Mouse (Mus musculus): ENCODE data around the gene Lgmn. TPM values are rescaled to one million over a fixed set of nuclear protein-coding genes. Genes with fewer than 3 reads are reported as not detected.

Gene Lgmn
- polyA plus RNA-seq, 1 experiment from 2014 or later = 65.4 TPM

DNA sequence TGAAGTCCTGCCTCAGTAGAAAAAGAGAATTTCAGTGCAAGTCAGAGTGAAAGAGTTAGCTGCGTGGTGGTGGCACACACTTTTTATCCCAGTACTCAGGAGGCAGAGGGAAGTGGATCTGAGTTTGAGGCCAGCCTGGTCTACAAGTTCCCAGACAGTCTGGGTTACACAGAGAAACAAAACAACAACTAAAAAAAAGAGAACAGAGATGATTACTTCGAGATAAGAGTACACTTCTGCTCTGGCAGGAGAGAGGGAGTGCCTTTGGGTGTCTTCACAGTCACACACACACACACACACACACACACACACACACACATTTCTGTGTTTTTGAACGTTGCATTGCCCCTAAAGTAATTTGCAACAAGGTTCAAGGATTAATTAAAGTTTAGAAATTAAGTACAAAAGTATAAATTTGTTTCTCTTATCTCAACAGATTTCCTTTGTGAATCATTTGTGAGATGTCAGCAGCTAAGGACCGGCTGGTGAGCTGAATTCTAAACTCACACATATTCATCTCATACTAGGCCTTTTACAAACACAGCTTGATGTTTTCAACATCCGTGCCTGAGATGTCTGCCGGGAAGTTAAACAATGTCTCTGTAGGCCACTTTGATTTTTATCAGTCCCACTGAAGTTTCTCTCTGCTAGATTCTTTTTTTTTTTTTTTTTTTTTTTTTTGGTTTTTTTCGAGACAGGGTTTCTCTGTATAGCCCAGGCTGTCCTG lies 17.0 kb upstream of the Lgmn start:
- Histone ChIP-seq H3K4me3 (ENCODE audit: low read depth, low read length) (no peak overlapping the region), H3K9me3 (ENCODE audit: control insufficient read depth, low read length) (no peaks in the 10 kb centered on the region), H3K27me3 (ENCODE audit: control insufficient read depth, insufficient read depth, low read length) (no peaks in the 10 kb centered on the region), H3K4me1 (replicated peaks; ENCODE audit: control insufficient read depth, insufficient read depth, low read length) (no peaks in the 10 kb centered on the region), H3K36me3 (ENCODE audit: control insufficient read depth, insufficient read depth, low read length) (no peaks in the 10 kb centered on the region), H3K9ac (ENCODE audit: low read depth, low read length) (no peak overlapping the region), H3K27ac (ENCODE audit: low read depth, low read length) (no peak overlapping the region), H3K4me2 (replicated peaks; ENCODE audit: low read depth, low read length) (no peak overlapping the region)
- DNase-seq (ENCODE audit: low spot score) (no peak), ATAC-seq (ENCODE audit: low FRiP score) (no peak)
- WGBS = 86% methylated on average over 7 of the region's 7 CpGs

DNA sequence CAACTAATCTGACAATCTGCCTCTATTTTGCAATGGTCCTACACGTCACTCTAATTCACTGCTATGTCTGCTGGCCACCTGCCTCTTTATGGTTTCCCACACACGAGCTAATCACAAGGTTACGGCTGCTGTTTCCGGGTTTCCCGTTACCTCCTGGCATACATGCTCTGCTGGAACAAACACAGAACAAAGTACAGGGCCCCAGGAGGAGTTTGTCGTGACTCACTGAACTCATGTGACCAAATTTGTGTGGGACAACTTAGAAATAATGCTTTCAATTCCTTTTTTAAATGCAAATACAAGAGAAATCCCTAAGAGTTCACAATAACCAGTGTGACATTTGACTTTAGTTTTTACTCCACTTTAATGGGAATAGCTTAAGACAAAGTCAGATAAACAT lies 14.0 kb upstream of the Lgmn start:
- H3K9me3 ChIP-seq (ENCODE audit: control insufficient read depth, low read length) = no peaks in the 10 kb centered on the region
- H3K4me2 ChIP-seq (replicated peaks; ENCODE audit: low read depth, low read length) = no peak overlapping the region
- H3K9ac ChIP-seq (ENCODE audit: low read depth, low read length) = no peak overlapping the region
- 68% methylated on average over 6 of the region's 6 CpGs for WGBS
- no peak for DNase-seq (ENCODE audit: low spot score)
- no peak overlapping the region for H3K27ac ChIP-seq (ENCODE audit: low read depth, low read length)
- H3K4me1 ChIP-seq (replicated peaks; ENCODE audit: control insufficient read depth, insufficient read depth, low read length) = no peaks in the 10 kb centered on the region
- no peak for ATAC-seq (ENCODE audit: low FRiP score)
- H3K36me3 ChIP-seq (ENCODE audit: control insufficient read depth, insufficient read depth, low read length) = no peaks in the 10 kb centered on the region
- H3K27me3 ChIP-seq (ENCODE audit: control insufficient read depth, insufficient read depth, low read length) = no peaks in the 10 kb centered on the region
- no peak overlapping the region for H3K4me3 ChIP-seq (ENCODE audit: low read depth, low read length)

DNA sequence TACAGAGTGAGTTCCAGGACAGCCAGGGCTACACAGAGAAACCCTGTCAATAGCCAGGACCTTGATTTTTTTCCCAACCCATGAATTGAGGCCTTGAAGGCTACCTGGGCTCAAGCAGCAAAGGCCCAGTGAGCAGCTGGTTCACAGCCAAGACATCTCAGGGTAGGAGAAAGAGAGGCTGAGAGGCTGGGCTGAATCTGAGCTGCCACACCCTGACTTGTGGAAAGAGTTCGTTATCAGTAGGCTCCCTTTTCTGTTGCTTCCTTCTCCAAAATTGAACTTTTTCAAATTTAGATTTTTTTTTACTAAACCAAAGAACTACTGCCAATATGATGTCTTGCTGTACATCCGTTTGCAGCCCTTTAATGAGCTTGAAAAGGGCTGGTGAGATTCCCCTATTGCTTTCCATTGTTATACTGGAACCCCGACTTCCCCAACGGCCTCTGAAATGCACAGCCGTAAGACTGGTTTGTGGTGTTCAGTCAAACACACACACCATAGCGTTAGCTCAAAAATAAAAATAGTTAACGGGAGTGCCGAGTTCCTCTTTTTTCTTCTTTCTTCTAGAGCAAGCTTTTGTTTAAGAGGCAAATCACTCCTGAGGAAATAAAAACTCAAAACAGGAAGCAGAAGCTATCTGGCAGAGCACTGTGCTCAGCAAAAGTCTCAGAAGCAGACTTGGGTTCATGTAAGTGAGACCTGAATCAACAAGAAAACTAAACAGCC lies 11.7 kb upstream of the Lgmn start:
- WGBS = 84% methylated on average over 8 of the region's 8 CpGs
- Histone ChIP-seq H3K9me3 (ENCODE audit: control insufficient read depth, low read length) (no peaks in the 10 kb centered on the region), H3K27ac (ENCODE audit: low read depth, low read length) (no peak overlapping the region), H3K4me2 (replicated peaks; ENCODE audit: low read depth, low read length) (no peak overlapping the region), H3K9ac (ENCODE audit: low read depth, low read length) (no peak overlapping the region), H3K4me3 (ENCODE audit: low read depth, low read length) (no peak overlapping the region), H3K4me1 (replicated peaks; ENCODE audit: control insufficient read depth, insufficient read depth, low read length) (no peaks in the 10 kb centered on the region), H3K36me3 (ENCODE audit: control insufficient read depth, insufficient read depth, low read length) (no peaks in the 10 kb centered on the region), H3K27me3 (ENCODE audit: control insufficient read depth, insufficient read depth, low read length) (no peaks in the 10 kb centered on the region)
- no peak for ATAC-seq (ENCODE audit: low FRiP score)
- DNase-seq (ENCODE audit: low spot score) = no peak

DNA sequence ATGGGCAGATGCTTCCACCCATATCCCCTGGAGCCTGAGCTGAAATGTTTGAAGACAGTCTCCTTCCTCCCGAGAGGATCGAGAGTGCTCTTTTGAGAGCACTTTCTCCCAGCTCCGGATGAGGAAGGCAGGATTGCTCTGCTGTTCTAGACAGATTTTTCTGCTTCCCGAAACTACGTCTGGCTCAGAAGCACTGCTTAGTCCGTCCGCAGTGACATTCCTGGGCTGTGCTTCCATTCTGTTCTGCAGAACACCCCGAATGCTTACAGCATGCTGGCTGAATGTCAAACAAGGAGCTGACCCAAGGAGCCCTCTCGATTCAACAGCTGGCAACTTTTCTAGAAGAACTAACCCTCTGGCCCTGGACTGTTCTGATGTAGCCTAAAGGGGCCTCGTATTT lies 10.8 kb upstream of the Lgmn start:
- no peak overlapping the region for H3K27ac ChIP-seq (ENCODE audit: low read depth, low read length)

DNA sequence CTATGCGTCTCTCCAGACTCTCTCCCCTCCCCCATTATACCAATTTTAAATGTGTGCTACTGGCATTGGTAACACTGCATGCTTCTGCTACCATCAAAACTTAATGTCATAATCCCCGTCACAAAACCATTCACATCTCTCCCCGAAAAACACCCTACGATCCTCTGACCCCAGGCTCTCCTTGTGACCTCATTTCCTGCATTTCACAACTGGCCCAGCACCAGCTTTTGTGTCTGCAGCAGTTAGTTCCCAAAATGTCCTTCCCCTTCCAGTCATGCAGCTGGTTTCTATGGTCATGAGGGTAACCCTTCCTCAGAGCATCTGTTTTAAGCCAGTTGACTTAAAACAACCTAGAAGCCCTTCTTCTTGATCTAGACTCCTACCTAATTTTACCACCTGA lies 5.8 kb upstream of the Lgmn start:
- no peaks in the 10 kb centered on the region for H3K27me3 ChIP-seq (ENCODE audit: control insufficient read depth, insufficient read depth, low read length)
- DNase-seq (ENCODE audit: low spot score) = no peak
- H3K9ac ChIP-seq (ENCODE audit: low read depth, low read length) = no peak overlapping the region
- no peaks in the 10 kb centered on the region for H3K36me3 ChIP-seq (ENCODE audit: control insufficient read depth, insufficient read depth, low read length)
- no peaks in the 10 kb centered on the region for H3K4me1 ChIP-seq (replicated peaks; ENCODE audit: control insufficient read depth, insufficient read depth, low read length)
- H3K27ac ChIP-seq (ENCODE audit: low read depth, low read length) = no peak overlapping the region
- H3K4me3 ChIP-seq (ENCODE audit: low read depth, low read length) = no peak overlapping the region
- H3K9me3 ChIP-seq (ENCODE audit: control insufficient read depth, low read length) = no peaks in the 10 kb centered on the region
- H3K4me2 ChIP-seq (replicated peaks; ENCODE audit: low read depth, low read length) = no peak overlapping the region
- no peak for ATAC-seq (ENCODE audit: low FRiP score)
- 75% methylated on average over 4 of the region's 4 CpGs for WGBS

More for the DNA sequence above, 10.8 kb upstream of the Lgmn start:
- no peak for ATAC-seq (ENCODE audit: low FRiP score)
- no peak overlapping the region for H3K4me3 ChIP-seq (ENCODE audit: low read depth, low read length)
- no peaks in the 10 kb centered on the region for H3K9me3 ChIP-seq (ENCODE audit: control insufficient read depth, low read length)
- 74% methylated on average over 10 of the region's 10 CpGs for WGBS
- no peak overlapping the region for H3K9ac ChIP-seq (ENCODE audit: low read depth, low read length)
- no peak for DNase-seq (ENCODE audit: low spot score)
- no peaks in the 10 kb centered on the region for H3K27me3 ChIP-seq (ENCODE audit: control insufficient read depth, insufficient read depth, low read length)
- H3K4me1 ChIP-seq (replicated peaks; ENCODE audit: control insufficient read depth, insufficient read depth, low read length) = no peaks in the 10 kb centered on the region
- H3K36me3 ChIP-seq (ENCODE audit: control insufficient read depth, insufficient read depth, low read length) = no peaks in the 10 kb centered on the region
- no peak overlapping the region for H3K4me2 ChIP-seq (replicated peaks; ENCODE audit: low read depth, low read length)

DNA sequence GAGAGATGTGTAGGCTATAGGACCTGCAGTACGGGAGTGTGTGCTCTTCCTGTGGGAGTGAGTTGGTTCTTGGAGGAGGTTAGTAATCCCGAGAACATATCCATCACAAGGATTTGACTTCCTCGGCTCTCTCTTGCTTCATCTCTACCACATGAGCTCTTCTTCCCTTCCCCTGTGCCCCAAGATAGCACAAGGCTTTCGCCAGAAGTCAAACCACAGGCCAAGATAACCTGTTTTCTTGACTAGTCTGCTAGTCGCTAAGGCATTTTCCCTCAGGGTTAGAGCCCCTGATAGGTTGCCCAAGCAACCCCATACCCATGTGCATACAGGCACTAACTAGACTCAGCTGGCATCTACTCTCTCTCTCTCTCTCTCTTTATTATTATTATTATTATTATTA lies 4.1 kb upstream of the Lgmn start:
- H3K4me1 ChIP-seq (replicated peaks; ENCODE audit: control insufficient read depth, insufficient read depth, low read length) = no peaks in the 10 kb centered on the region
- H3K4me3 ChIP-seq (ENCODE audit: low read depth, low read length) = no peak overlapping the region
- H3K27me3 ChIP-seq (ENCODE audit: control insufficient read depth, insufficient read depth, low read length) = no peaks in the 10 kb centered on the region
- WGBS = 87% methylated on average over 5 of the region's 5 CpGs
- no peak overlapping the region for H3K27ac ChIP-seq (ENCODE audit: low read depth, low read length)
- H3K36me3 ChIP-seq (ENCODE audit: control insufficient read depth, insufficient read depth, low read length) = no peaks in the 10 kb centered on the region
- no peak overlapping the region for H3K9ac ChIP-seq (ENCODE audit: low read depth, low read length)
- no peak overlapping the region for H3K4me2 ChIP-seq (replicated peaks; ENCODE audit: low read depth, low read length)
- H3K9me3 ChIP-seq (ENCODE audit: control insufficient read depth, low read length) = no peaks in the 10 kb centered on the region
- no peak for ATAC-seq (ENCODE audit: low FRiP score)
- DNase-seq (ENCODE audit: low spot score) = no peak

DNA sequence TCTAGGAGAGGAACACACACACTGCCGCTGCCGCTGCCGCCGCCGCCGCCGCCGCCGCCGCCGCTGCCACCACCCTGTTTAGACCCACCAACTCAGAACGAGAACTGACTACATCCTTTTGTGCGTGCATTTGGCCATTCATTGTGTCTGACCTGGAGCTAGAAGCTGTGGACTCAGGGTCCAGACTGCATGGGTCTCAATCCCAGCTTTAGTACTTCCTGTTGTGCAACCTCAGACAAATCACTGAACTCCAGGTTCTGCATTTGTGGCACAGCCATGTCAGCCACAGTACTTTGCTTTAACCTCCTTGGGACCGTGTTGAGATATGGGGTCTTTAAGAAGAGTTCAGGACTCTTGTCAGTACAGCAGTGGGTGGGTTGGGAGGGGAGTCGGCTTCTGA lies 3.0 kb upstream of the Lgmn start:
- no peaks in the 10 kb centered on the region for H3K4me1 ChIP-seq (replicated peaks; ENCODE audit: control insufficient read depth, insufficient read depth, low read length)
- H3K4me3 ChIP-seq (ENCODE audit: low read depth, low read length) = no peak overlapping the region
- no peak overlapping the region for H3K27ac ChIP-seq (ENCODE audit: low read depth, low read length)
- WGBS = 90% methylated on average over 15 of the region's 15 CpGs
- no peak overlapping the region for H3K4me2 ChIP-seq (replicated peaks; ENCODE audit: low read depth, low read length)
- DNase-seq (ENCODE audit: low spot score) (no peak), ATAC-seq (ENCODE audit: low FRiP score) (no peak)
- no peaks in the 10 kb centered on the region for H3K9me3 ChIP-seq (ENCODE audit: control insufficient read depth, low read length)
- H3K9ac ChIP-seq (ENCODE audit: low read depth, low read length) = no peak overlapping the region
- H3K36me3 ChIP-seq (ENCODE audit: control insufficient read depth, insufficient read depth, low read length) = no peaks in the 10 kb centered on the region
- H3K27me3 ChIP-seq (ENCODE audit: control insufficient read depth, insufficient read depth, low read length) = no peaks in the 10 kb centered on the region

DNA sequence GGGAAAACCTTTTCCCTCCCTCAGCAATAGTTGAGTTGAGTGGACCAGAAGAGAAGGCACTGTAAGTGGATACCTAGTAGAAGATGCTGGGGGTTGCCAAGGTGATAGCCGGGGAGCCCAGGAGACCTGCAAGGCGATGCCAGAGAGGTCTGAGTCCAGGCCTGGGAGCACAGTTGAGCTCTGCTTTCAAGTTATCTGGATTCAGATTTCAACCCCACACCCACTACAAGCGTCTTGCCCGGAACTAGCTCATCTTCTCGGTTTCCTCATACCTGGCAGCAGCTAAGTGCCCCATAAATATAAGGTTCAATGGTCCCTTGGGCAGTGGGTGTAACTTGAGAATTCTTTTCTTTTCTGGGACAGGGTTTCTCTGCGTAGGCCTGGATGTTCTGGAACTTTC lies 1.5 kb upstream of the Lgmn start:
- WGBS = 82% methylated on average over 6 of the region's 6 CpGs
- H3K9ac ChIP-seq (ENCODE audit: low read depth, low read length) = no peak overlapping the region
- no peak overlapping the region for H3K4me3 ChIP-seq (ENCODE audit: low read depth, low read length)
- no peaks in the 10 kb centered on the region for H3K36me3 ChIP-seq (ENCODE audit: control insufficient read depth, insufficient read depth, low read length)
- no peaks in the 10 kb centered on the region for H3K27me3 ChIP-seq (ENCODE audit: control insufficient read depth, insufficient read depth, low read length)
- no peak overlapping the region for H3K27ac ChIP-seq (ENCODE audit: low read depth, low read length)
- DNase-seq (ENCODE audit: low spot score) (no peak), ATAC-seq (ENCODE audit: low FRiP score) (no peak)
- H3K4me1 ChIP-seq (replicated peaks; ENCODE audit: control insufficient read depth, insufficient read depth, low read length) = no peaks in the 10 kb centered on the region
- H3K4me2 ChIP-seq (replicated peaks; ENCODE audit: low read depth, low read length) = no peak overlapping the region
- no peaks in the 10 kb centered on the region for H3K9me3 ChIP-seq (ENCODE audit: control insufficient read depth, low read length)

DNA sequence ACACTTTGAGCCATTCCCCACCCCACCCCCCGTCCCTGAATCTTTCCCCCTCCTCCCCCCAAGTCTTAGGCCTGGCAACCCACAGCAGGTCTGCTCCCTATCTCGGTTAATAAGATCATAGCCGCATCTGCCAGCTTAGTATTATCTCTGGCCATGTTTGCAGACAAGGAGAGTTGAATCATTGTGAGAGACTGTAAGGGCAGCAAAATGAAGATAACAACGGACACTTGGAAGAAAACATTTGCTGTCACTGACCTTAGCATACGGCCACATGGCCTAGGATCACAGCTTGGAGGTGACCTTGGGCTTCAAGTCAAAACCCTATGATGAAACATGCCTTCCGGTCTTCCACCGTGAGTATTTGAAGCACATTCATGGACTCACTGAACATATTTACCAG lies 938 bp upstream of the Lgmn start:
- H3K4me1 ChIP-seq (replicated peaks; ENCODE audit: control insufficient read depth, insufficient read depth, low read length) = no peaks in the 10 kb centered on the region
- H3K9ac ChIP-seq (ENCODE audit: low read depth, low read length) = no peak overlapping the region
- H3K27me3 ChIP-seq (ENCODE audit: control insufficient read depth, insufficient read depth, low read length) = no peaks in the 10 kb centered on the region
- H3K4me3 ChIP-seq (ENCODE audit: low read depth, low read length) = no peak overlapping the region
- DNase-seq (ENCODE audit: low spot score) (no peak), ATAC-seq (ENCODE audit: low FRiP score) (no peak)
- no peaks in the 10 kb centered on the region for H3K36me3 ChIP-seq (ENCODE audit: control insufficient read depth, insufficient read depth, low read length)
- no peak overlapping the region for H3K27ac ChIP-seq (ENCODE audit: low read depth, low read length)
- no peaks in the 10 kb centered on the region for H3K9me3 ChIP-seq (ENCODE audit: control insufficient read depth, low read length)
- whole genome bisulfite sequencing = 87% methylated on average over 7 of the region's 7 CpGs
- H3K4me2 ChIP-seq (replicated peaks; ENCODE audit: low read depth, low read length) = no peak overlapping the region

Data from hindbrain, embryonic 11.5 days (tissue).